Mouse (Mus musculus): ENCODE measurements at regions not wholly inside any gene's neighbourhood (a gene's known extent, or its start where the extent isn't known, plus 50 kb on each side); places are given as distances from the start of the nearest gene placed in this dataset.

DNA sequence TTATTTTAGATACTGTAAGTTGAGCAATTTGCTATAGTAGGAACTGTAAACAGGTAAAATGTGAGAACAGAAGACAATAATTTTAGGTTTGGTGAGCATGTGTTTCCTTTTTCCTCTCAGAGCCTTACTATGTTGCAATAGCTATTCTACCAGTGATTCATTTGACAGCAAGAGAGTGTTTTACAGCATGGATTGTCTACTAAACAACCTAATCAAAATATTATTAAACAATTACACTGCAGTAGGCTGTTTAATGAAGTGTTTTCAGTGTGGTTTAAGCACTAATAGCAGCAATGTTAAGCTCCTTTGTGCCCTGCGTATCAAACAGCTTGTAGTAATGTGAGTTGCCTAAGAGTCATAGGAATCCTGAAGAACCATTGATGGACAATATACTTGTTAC lies 687.9 kb downstream of the Epha7 start:
- no peaks in the 10 kb centered on the region for H3K27me3 ChIP-seq (ENCODE audit: control insufficient read depth, insufficient read depth, low read length)
- no peak for TF ChIP-seq CTCF (IDR thresholded peaks at IDR 0.05; ENCODE audit: low read depth)
- TF ChIP-seq EP300 (IDR thresholded peaks at IDR 0.05; ENCODE audit: low read depth): no peak
- DNase-seq (ENCODE audit: low read depth in 3 of 3, low spot score in 3 of 3): no peak
- H3K4me3 ChIP-seq (ENCODE audit: insufficient read depth in 1 of 2, low read depth in 2 of 2, low read length in 2 of 2): no peak overlapping the region
- no peak for ATAC-seq (ENCODE audit: insufficient read depth)
- no peaks in the 10 kb centered on the region for H3K36me3 ChIP-seq (replicated peaks; ENCODE audit: control insufficient read depth, insufficient read depth, low read depth)
- H3K9ac ChIP-seq (replicated peaks): no peak overlapping the region
- H3K27ac ChIP-seq: no peak overlapping the region
- no peaks in the 10 kb centered on the region for H3K4me1 ChIP-seq (replicated peaks; ENCODE audit: control insufficient read depth in 2 of 2, insufficient read depth in 2 of 2, low read length in 1 of 2)
- no peak overlapping the region for H3K4me2 ChIP-seq (ENCODE audit: low read depth)
- 63% methylated on average over 1 of the region's 1 CpGs for WGBS (ENCODE audit: insufficient replicate concordance)
- no peaks in the 10 kb centered on the region for H3K9me3 ChIP-seq (ENCODE audit: control insufficient read depth, low read length)

DNA sequence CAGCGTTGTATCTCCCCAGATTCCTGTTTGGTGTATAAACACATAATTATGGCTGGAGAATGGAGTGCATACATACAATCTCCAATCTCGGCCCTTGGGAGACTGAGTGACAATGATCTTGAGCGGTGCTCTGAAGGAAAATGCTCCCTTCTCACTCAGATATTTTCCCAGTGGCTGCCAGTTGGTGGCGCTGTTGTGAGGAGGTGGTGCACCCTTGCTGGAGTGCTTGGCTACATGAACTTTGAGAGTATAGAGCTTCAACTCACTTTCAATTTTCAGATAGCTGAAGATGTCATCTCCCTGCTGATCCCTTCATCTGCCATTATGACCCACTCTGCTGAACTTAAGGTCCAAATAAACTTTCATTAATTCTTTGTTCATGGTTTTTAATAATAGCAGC lies 712.1 kb downstream of the Epha7 start:
- WGBS (ENCODE audit: insufficient replicate concordance): 46% methylated on average over 4 of the region's 4 CpGs
- no peak overlapping the region for H3K4me2 ChIP-seq (ENCODE audit: low read depth)
- H3K9me3 ChIP-seq (ENCODE audit: control insufficient read depth, low read length): no peaks in the 10 kb centered on the region
- no peaks in the 10 kb centered on the region for H3K36me3 ChIP-seq (replicated peaks; ENCODE audit: control insufficient read depth, insufficient read depth, low read depth)
- H3K9ac ChIP-seq (replicated peaks): no peak overlapping the region
- ATAC-seq (ENCODE audit: insufficient read depth) (no peak), DNase-seq (ENCODE audit: low read depth in 3 of 3, low spot score in 3 of 3) (no peak)
- no peaks in the 10 kb centered on the region for H3K4me1 ChIP-seq (replicated peaks; ENCODE audit: control insufficient read depth in 2 of 2, insufficient read depth in 2 of 2, low read length in 1 of 2)
- no peak overlapping the region for H3K27ac ChIP-seq
- TF ChIP-seq CTCF (IDR thresholded peaks at IDR 0.05; ENCODE audit: low read depth) (peak; percentile 23; the same call in 1 of the 2 replicates), EP300 (IDR thresholded peaks at IDR 0.05; ENCODE audit: low read depth) (no peak)
- no peak overlapping the region for H3K4me3 ChIP-seq (ENCODE audit: insufficient read depth in 1 of 2, low read depth in 2 of 2, low read length in 2 of 2)
- no peaks in the 10 kb centered on the region for H3K27me3 ChIP-seq (ENCODE audit: control insufficient read depth, insufficient read depth, low read length)

DNA sequence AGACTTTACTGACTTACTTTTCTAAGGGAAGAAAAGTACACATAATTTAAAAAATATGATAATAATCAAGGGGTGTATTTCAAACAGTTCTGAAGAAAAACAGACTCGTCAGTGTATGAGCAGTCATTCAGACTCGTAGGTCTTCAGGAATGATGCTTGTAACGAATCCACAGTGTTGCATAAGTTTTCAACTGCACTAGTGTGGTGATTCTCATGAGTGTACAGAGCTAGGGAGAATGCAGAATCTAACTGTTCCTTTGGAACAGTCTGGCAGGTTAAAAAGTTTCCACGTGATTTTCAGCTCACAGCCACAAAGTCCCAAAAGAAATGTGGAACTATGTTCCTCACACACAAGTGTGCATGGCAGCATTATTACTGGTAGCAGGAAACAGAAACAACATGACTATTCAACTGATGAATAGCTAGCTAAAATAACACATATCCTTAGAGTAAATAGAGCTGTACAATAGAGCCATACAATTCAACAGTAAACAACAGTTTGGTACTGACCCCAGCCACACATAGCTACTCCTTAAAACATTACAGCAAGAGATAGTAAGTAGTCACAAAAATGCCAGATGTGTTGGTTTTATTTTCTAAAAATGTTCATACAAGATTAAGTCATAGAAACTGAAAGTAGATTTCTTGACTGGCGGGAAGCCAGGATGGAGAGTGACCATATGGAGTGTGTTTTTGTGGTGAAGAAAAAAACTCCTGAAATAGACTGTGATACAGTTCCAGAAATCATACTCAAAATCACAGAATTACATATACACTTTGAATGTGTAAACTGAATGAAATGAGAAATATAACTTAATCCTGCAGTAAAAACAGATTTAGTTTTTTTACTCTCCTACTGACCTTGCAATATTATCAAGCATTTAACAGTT lies 713.1 kb downstream of the Epha7 start:
- H3K4me1 ChIP-seq (replicated peaks; ENCODE audit: control insufficient read depth in 2 of 2, insufficient read depth in 2 of 2, low read length in 1 of 2): no peaks in the 10 kb centered on the region
- no peak overlapping the region for H3K4me2 ChIP-seq (ENCODE audit: low read depth)
- no peaks in the 10 kb centered on the region for H3K9me3 ChIP-seq (ENCODE audit: control insufficient read depth, low read length)
- no peak overlapping the region for H3K27ac ChIP-seq
- ATAC-seq (ENCODE audit: insufficient read depth): no peak
- no peak for DNase-seq (ENCODE audit: low read depth in 3 of 3, low spot score in 3 of 3)
- WGBS (ENCODE audit: insufficient replicate concordance): 44% methylated on average over 5 of the region's 5 CpGs
- no peaks in the 10 kb centered on the region for H3K27me3 ChIP-seq (ENCODE audit: control insufficient read depth, insufficient read depth, low read length)
- TF ChIP-seq CTCF (IDR thresholded peaks at IDR 0.05; ENCODE audit: low read depth): no peak
- TF ChIP-seq EP300 (IDR thresholded peaks at IDR 0.05; ENCODE audit: low read depth): no peak
- H3K9ac ChIP-seq (replicated peaks): no peak overlapping the region
- no peaks in the 10 kb centered on the region for H3K36me3 ChIP-seq (replicated peaks; ENCODE audit: control insufficient read depth, insufficient read depth, low read depth)
- no peak overlapping the region for H3K4me3 ChIP-seq (ENCODE audit: insufficient read depth in 1 of 2, low read depth in 2 of 2, low read length in 2 of 2)

All from liver, embryonic 14.5 days (tissue).